Mouse (Mus musculus) small intestine, adult 2 months (tissue): ENCODE data around the gene Olfr1390.

Experiments
- CTCF ChIP-seq: fragments of 200-500 bp; IDR thresholded peaks from 2 replicates; pipeline ENCODE4 v1.5.1; 2012; ENCODE audit warnings: low read depth, mild to moderate bottlenecking, control low read depth, inconsistent platforms, low read length, moderate library complexity, mixed read lengths; ENCODE audit not compliant: insufficient replicate concordance, insufficient read length; ENCODE audit errors: extremely low read depth
- POLR2A ChIP-seq: fragments of 200-500 bp; IDR thresholded peaks from 2 replicates; pipeline ENCODE4 v1.6.1; 2012; ENCODE audit warnings: low read depth, mild to moderate bottlenecking, control low read depth, inconsistent platforms, low read length, moderate library complexity

DNA sequence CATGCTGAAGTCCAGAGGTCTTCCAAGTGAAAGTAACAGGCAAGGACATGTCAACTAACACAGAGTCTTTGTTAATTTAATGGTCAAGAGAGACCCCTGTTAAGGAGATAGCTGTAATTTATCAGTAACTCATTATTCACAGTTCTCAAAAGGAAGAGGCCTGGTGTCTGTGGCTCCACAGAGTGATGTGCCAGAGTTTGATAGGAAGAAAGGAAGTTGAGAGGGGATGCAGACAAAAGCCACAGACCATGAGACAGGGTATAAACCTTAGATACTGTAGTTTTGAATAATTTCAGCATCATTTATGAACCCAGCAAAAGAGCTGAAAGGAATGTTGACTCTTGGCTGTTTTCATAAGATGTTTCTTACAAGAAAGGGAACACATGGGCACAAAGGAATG, 48.1 kb downstream of the Olfr1390 start:
- no peak for TF ChIP-seq CTCF
- no peak for TF ChIP-seq POLR2A
